ENCODE assay signal across 8 mouse cellular contexts in genomic region chr16:10993032-10993744, GRCm38 (mm10).
A peak's percentile ranks its signal among the peaks of the same experiment; 100 is the strongest.
DNase-seq lines count a peak whose midpoint lies in the region; ATAC-seq and TF ChIP-seq lines count a peak whose summit lies in the region.

No protein-coding gene starts in this region.

- intact Hi-C loops in gastrocnemius, adult 2 months (cut with DNase I), result loop anchor here (1.0 to 5.0 kb wide), 2 partner anchors 15 to 39 kb away; no protein-coding TSS in a partner anchor
- intact Hi-C loops in left cerebral cortex, adult 2 months (cut with DNase I), result no loop called here

- H3K9ac ChIP-seq in hindbrain, postnatal 0 days (replicated peaks; ENCODE audit: low read length), result peak overlapping the region; percentile 68

- H3K4me1 ChIP-seq in hindbrain, postnatal 0 days (ENCODE audit: insufficient read depth, low read length), result no peaks in the 10 kb centered on the region
- peaks cover 89% of the 10 kb centered on the region for H3K4me1 ChIP-seq in megakaryocyte, embryonic 14.5 days

- H3K4me2 ChIP-seq in hindbrain, postnatal 0 days (ENCODE audit: low read depth, low read length), result peak overlapping the region; percentile 93

- ATAC-seq in activated CD4-positive, CD25-positive, alpha-beta regulatory T cell, adult 4 months, result peak; percentile 90
- peak; percentile 85 for ATAC-seq in common myeloid progenitor, adult 5-6 weeks (replicated peaks; ENCODE audit: low read depth, poor library complexity, severe bottlenecking)
- ATAC-seq in hindbrain, postnatal 0 days, result peak; percentile 93

- H3K9me3 ChIP-seq in hindbrain, postnatal 0 days (ENCODE audit: low read length), result no peaks in the 10 kb centered on the region
- no peaks in the 10 kb centered on the region for H3K9me3 ChIP-seq in megakaryocyte, embryonic 14.5 days

- DNase-seq in gastrocnemius, adult 2 months, result peak; percentile 97
- peak; percentile 89 for DNase-seq in hindbrain, postnatal 0 days (ENCODE audit: low spot score)
- DNase-seq in left cerebral cortex, adult 2 months (ENCODE audit: extremely low spot score in 1 of 2, low spot score in 2 of 2), result peak; percentile 65 to 75
- DNase-seq in right cerebral cortex, adult 2 months (ENCODE audit: low spot score in 2 of 2), result peak; percentile 41 to 54
- peak; percentile 77 for DNase-seq in urinary bladder, postnatal 10 days (ENCODE audit: low spot score)

- H3K36me3 ChIP-seq in hindbrain, postnatal 0 days (ENCODE audit: insufficient read depth, low read length), result no peaks in the 10 kb centered on the region
- peaks cover 30% of the 10 kb centered on the region for H3K36me3 ChIP-seq in megakaryocyte, embryonic 14.5 days (replicated peaks; ENCODE audit: low read length)

- TF ChIP-seq CTCF in gastrocnemius, adult 2 months (IDR thresholded peaks at IDR 0.05), result no peak
- TF ChIP-seq CTCF in hindbrain, postnatal 0 days (IDR thresholded peaks at IDR 0.05; ENCODE audit: low read depth), result no peak
- TF ChIP-seq CTCF in left cerebral cortex, adult 2 months (IDR thresholded peaks at IDR 0.05), result no peak

- no peaks in the 10 kb centered on the region for H3K27me3 ChIP-seq in hindbrain, postnatal 0 days (ENCODE audit: insufficient read depth, low read length)
- H3K27me3 ChIP-seq in megakaryocyte, embryonic 14.5 days (replicated peaks), result no peaks in the 10 kb centered on the region

- 5% methylated on average over 34 of the region's 35 CpGs for WGBS in hindbrain, postnatal 0 days

- H3K27ac ChIP-seq in gastrocnemius, adult 2 months, result peak overlapping the region; percentile 95
- peak overlapping the region; percentile 74 for H3K27ac ChIP-seq in hindbrain, postnatal 0 days
- H3K27ac ChIP-seq in left cerebral cortex, adult 2 months, result peak overlapping the region; percentile 66; the same call in 1 of the 2 replicates

- peak overlapping the region; percentile 97 for H3K4me3 ChIP-seq in gastrocnemius, adult 2 months
- H3K4me3 ChIP-seq in hindbrain, postnatal 0 days (ENCODE audit: low read length), result peak overlapping the region; percentile 63
- peak overlapping the region; percentile 66 for H3K4me3 ChIP-seq in left cerebral cortex, adult 2 months
- peak overlapping the region; percentile 97 for H3K4me3 ChIP-seq in megakaryocyte, embryonic 14.5 days (replicated peaks)

Comparison
In these comparisons a context has a peak if more than half of its experiments do, and no peak if none do; other contexts are left out.
1. Peak in every context shown above with its lines: DNase-seq, ATAC-seq, H3K4me3 ChIP-seq and H3K27ac ChIP-seq.